In genomic region chr3:94804146-94804545, GRCm38 (mm10) we compare ENCODE assay signal across 11 mouse cellular contexts. TPM values are rescaled to one million over a fixed set of nuclear protein-coding genes. Genes with fewer than 3 reads are reported as not detected.
DNase-seq lines count a peak whose midpoint lies in the region; ATAC-seq and TF ChIP-seq lines count a peak whose summit lies in the region.
"Had no signal": no experiment of that assay in that cellular context is flagged by ENCODE, and none has a peak within 500 bp of the region (broad histone marks: within the 10 kb centered on the region; RNA-seq: fewer than 3 reads in every experiment).

No protein-coding gene starts in this region.

- 0 out of 2 replicates have a peak, but pooled peaks cover 5% of the 10 kb centered on the region for H3K27me3 ChIP-seq in heart, embryonic 10.5 days (ENCODE audit: insufficient read depth, poor library complexity, severe bottlenecking)
- no peaks in the 10 kb centered on the region for H3K27me3 ChIP-seq in forebrain, embryonic 11.5 days (ENCODE audit: control insufficient read depth, insufficient read depth, low read length)
- H3K27me3 ChIP-seq in limb, embryonic 12.5 days = peaks cover 4% of the 10 kb centered on the region; the same call in 1 of the 2 replicates

- no peaks in the 10 kb centered on the region for H3K9me3 ChIP-seq in heart, embryonic 10.5 days
- no peaks in the 10 kb centered on the region for H3K9me3 ChIP-seq in forebrain, embryonic 11.5 days (ENCODE audit: control insufficient read depth, low read length)
- no peaks in the 10 kb centered on the region for H3K9me3 ChIP-seq in limb, embryonic 12.5 days
- H3K9me3 ChIP-seq: liver, embryonic 13.5 days had no signal

- no peaks in the 10 kb centered on the region for H3K36me3 ChIP-seq in heart, embryonic 10.5 days
- H3K36me3 ChIP-seq in forebrain, embryonic 11.5 days (ENCODE audit: control insufficient read depth, insufficient read depth, low read length) = no peaks in the 10 kb centered on the region
- no peaks in the 10 kb centered on the region for H3K36me3 ChIP-seq in limb, embryonic 12.5 days
- H3K36me3 ChIP-seq: liver, embryonic 13.5 days had no signal

- H3K27ac ChIP-seq in heart, embryonic 10.5 days = no peak overlapping the region
- H3K27ac ChIP-seq in forebrain, embryonic 11.5 days (ENCODE audit: low read depth, low read length) = 0 out of 2 replicates have a peak overlapping the region, but pooled peaks have one; percentile 31
- peak overlapping the region; percentile 74 for H3K27ac ChIP-seq in limb, embryonic 12.5 days
- no peak overlapping the region for H3K27ac ChIP-seq in left cerebral cortex, adult 2 months
- H3K27ac ChIP-seq: liver, embryonic 13.5 days had no signal

- TF ChIP-seq CTCF in left cerebral cortex, adult 2 months (IDR thresholded peaks at IDR 0.05) = no peak

- 0 out of 2 replicates have a peak overlapping the region, but pooled peaks have one; percentile 8 for H3K4me2 ChIP-seq in forebrain, embryonic 11.5 days (ENCODE audit: low read depth, low read length, severe bottlenecking)
- peak overlapping the region; percentile 17 for H3K4me2 ChIP-seq in limb, embryonic 12.5 days
- H3K4me2 ChIP-seq: liver, embryonic 13.5 days had no signal

- DNase-seq in heart, adult 18-20 months = peak; percentile 40 to 51
- no peak for DNase-seq in heart, embryonic 10.5 days (ENCODE audit: low spot score)
- DNase-seq in Muller cell, postnatal 12 days (ENCODE audit: inconsistent ontology term) = peak; percentile 97
- peak; percentile 58 for DNase-seq in forebrain, embryonic 11.5 days (ENCODE audit: low spot score)
- no peak for DNase-seq in thymus, postnatal 10 days (ENCODE audit: low spot score in 2 of 2)
- DNase-seq in left cerebral cortex, adult 2 months (ENCODE audit: extremely low spot score in 1 of 2, low spot score in 2 of 2) = no peak
- DNase-seq: liver, embryonic 13.5 days; thymus, postnatal 25 days had no signal

- H3K4me3 ChIP-seq in heart, embryonic 10.5 days = no peak overlapping the region
- H3K4me3 ChIP-seq in forebrain, embryonic 11.5 days (ENCODE audit: low read depth, low read length) = no peak overlapping the region
- H3K4me3 ChIP-seq in limb, embryonic 12.5 days (replicated peaks) = no peak overlapping the region
- H3K4me3 ChIP-seq in left cerebral cortex, adult 2 months = no peak overlapping the region
- H3K4me3 ChIP-seq: erythroblast, embryonic 14.5 days; liver, embryonic 13.5 days had no signal

- 15% methylated on average over 10 of the region's 10 CpGs for WGBS in heart, embryonic 10.5 days
- WGBS in forebrain, embryonic 11.5 days = 4% methylated on average over 10 of the region's 10 CpGs
- 14% methylated on average over 10 of the region's 10 CpGs for WGBS in limb, embryonic 12.5 days

- H3K9ac ChIP-seq in forebrain, embryonic 11.5 days (ENCODE audit: low read length) = peak overlapping the region; percentile 41
- H3K9ac ChIP-seq in limb, embryonic 12.5 days (replicated peaks) = no peak overlapping the region
- H3K9ac ChIP-seq: liver, embryonic 13.5 days had no signal

- peaks cover 3% of the 10 kb centered on the region; the same call in 1 of the 2 replicates for H3K4me1 ChIP-seq in heart, embryonic 10.5 days
- peaks cover 11% of the 10 kb centered on the region; the same call in 1 of the 2 replicates for H3K4me1 ChIP-seq in forebrain, embryonic 11.5 days (replicated peaks; ENCODE audit: control insufficient read depth, insufficient read depth, low read length)
- peaks cover 15% of the 10 kb centered on the region for H3K4me1 ChIP-seq in limb, embryonic 12.5 days (replicated peaks)

- intact Hi-C loops in left cerebral cortex, adult 2 months (cut with DNase I) = no loop called here

- 0 out of 2 replicates have a peak, but pooled peaks have one; percentile 46 for ATAC-seq in forebrain, embryonic 11.5 days (replicated peaks; ENCODE audit: low FRiP score)
- no peak; the same call in 1 of the 2 replicates for ATAC-seq in limb, embryonic 12.5 days (ENCODE audit: insufficient number of reproducible peaks, insufficient read depth, low FRiP score, low TSS enrichment, low read depth)
- ATAC-seq in megakaryocyte, adult 5-6 weeks (ENCODE audit: poor library complexity, severe bottlenecking) = no peak

RNA-seq across cellular contexts. Expression of gene Cgn, which starts 17.9 kb away (rescaled TPM):
- under 1 TPM; 0.37 to 0.85 TPM for total RNA-seq in heart, adult 18-20 months (2021)
- 3.4 and 8.0 TPM in 2 replicates for polyA plus RNA-seq in heart, embryonic 10.5 days (2016; fragmentation: Nextera tagmentation; extraction: Ambion mirVana)
- 5.6 and 5.7 TPM in 2 replicates for polyA plus RNA-seq in forebrain, embryonic 11.5 days (2014; fragmentation: Nextera tagmentation; extraction: Ambion mirVana)
- polyA plus RNA-seq in limb, embryonic 12.5 days (2016; fragmentation: Nextera tagmentation; extraction: Ambion mirVana) = 6.2 and 6.8 TPM in 2 replicates
- not detected in 2 replicates for total RNA-seq in megakaryocyte, adult 5-6 weeks (2015)
- not detected in 2 replicates for total RNA-seq in megakaryocyte, adult 5-6 weeks (2017)
- 1 to 10 TPM; 4.5 TPM for total RNA-seq in left cerebral cortex, adult 2 months (2021)

RNA-seq across cellular contexts. Expression of gene Pogz, which starts 33.2 kb away (rescaled TPM):
- 10 to 100 TPM; 12.9 to 20.2 TPM for total RNA-seq in heart, adult 18-20 months (2021)
- polyA plus RNA-seq in heart, embryonic 10.5 days (2016; fragmentation: Nextera tagmentation; extraction: Ambion mirVana) = 11.8 and 13.2 TPM in 2 replicates
- 26.1 and 30.2 TPM in 2 replicates for polyA plus RNA-seq in forebrain, embryonic 11.5 days (2014; fragmentation: Nextera tagmentation; extraction: Ambion mirVana)
- polyA plus RNA-seq in limb, embryonic 12.5 days (2016; fragmentation: Nextera tagmentation; extraction: Ambion mirVana) = 21.0 and 23.0 TPM in 2 replicates
- total RNA-seq in megakaryocyte, adult 5-6 weeks (2015) = 28.8 and 41.8 TPM in 2 replicates
- total RNA-seq in megakaryocyte, adult 5-6 weeks (2017) = 12.1 and 14.4 TPM in 2 replicates
- total RNA-seq in left cerebral cortex, adult 2 months (2021) = 10 to 100 TPM; 57.4 to 60.2 TPM

Comparison
In these comparisons a context has a peak if more than half of its experiments do, and no peak if none do; other contexts are left out.
1. DNase-seq: peak in heart, adult 18-20 months (2 of 2), Muller cell, postnatal 12 days (single experiment) and forebrain, embryonic 11.5 days (single experiment); none in heart, embryonic 10.5 days (single experiment), thymus, postnatal 10 days (0 of 2) and left cerebral cortex, adult 2 months (0 of 2).
2. H3K27ac ChIP-seq: peak in forebrain, embryonic 11.5 days (single experiment) and limb, embryonic 12.5 days (single experiment); none in heart, embryonic 10.5 days (single experiment) and left cerebral cortex, adult 2 months (single experiment).